Mouse (Mus musculus): ENCODE data around the gene Pga5.
A peak's percentile ranks its signal among the peaks of the same experiment; 100 is the strongest.

The Pga5 gene

DNA sequence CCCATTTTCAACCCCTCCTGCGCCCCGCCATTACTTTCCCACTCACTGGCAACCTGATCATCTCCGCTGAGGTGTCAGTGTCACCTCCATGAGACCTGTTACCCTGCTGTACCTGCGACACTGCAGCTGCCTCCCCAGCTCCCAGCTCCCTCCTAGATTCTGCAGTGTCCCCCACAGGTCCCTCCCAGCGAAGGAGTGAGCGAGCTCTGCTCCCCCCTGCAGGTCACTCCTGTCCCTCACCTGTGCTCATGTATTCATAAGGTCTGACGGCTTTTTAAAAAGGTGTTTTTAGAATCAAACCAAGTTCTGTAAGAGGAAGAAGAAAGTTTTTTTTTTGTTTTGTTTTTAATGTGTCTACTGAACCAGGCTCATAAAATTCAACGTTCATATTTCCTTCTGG is 24.3 kb upstream of the Pga5 start:
- no peak for DNase-seq (ENCODE audit: low spot score)

DNA sequence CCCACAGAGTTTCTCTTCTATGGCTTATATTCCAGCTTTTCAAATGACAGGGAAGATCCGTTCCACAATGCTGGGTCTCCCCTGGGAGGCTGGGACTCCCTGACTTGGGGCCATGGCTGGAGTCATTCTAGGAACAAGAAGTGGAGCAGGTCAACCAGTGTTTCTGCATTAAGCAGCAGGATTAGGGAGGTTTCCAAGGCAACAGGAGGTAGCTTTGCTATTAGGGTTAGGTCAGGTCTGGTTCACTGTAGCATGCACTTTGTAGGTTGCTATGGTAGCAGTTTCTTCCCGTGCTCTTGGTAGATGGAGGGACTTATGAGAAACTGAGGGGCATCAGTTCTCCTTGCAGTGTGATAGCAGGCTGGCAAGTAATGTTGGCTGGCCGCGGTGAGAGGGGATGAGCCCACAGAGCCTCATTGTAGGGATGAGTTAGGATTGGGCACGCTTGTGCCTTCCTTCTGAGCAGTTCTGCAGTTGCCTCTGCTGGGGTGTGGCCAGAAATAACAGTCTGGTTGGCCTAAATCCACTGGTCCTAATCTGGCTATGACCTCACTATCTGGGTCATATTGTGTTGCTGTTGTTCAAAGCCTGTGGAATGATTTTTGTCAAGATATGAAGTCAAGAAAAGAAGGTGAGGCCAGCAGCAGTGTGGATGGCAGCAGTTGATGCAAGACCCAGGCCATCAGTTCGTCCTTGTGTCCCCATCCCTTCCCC is 23.3 kb upstream of the Pga5 start:
- no peak for DNase-seq (ENCODE audit: low spot score)

GRCm38 (mm10) chr19:10699851-10700250 is 22.0 kb upstream of the Pga5 start:
- DNase-seq (ENCODE audit: low spot score), result no peak

DNA sequence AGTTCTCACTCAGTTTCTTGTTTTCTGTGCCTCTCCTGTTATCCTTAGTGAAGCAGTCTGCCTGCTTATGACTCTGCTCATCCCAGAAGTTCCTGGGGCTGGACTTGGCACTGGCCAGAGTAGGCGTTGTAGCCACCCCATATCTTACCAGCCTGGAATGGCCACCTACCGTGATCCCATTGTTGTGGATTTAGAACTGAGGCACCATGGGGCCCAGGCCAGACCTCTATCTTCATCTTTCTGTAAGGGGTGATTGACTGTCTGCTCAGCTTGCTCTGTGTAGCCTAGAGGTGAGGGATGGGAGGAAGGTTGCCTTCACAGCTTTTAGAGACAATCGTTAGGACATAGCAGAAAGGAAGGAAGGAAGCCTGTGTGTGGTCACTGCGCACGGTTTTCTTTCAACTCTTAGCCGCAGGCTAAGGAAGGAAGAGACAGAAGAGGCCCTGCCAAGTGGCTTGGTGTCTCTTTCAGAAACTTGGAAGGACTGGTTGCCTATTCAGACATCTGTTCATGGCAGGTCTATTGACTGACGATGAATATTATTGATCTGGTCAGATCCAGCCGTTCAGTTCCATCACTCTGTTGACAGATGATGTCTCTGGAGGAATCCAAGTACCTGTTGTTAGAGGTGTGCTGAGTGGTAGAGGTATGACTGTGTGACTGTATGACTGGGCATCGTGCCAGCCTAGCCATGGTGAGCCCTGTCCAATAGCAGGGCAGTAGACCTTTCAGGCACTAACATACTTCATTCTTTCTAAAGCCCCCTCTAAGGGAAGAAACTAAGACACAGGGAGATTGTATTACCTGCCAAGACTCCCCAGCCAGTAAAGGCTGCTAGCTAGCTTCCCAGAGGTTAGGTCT is 20.5 kb upstream of the Pga5 start:
- DNase-seq (ENCODE audit: low spot score), result no peak

DNA sequence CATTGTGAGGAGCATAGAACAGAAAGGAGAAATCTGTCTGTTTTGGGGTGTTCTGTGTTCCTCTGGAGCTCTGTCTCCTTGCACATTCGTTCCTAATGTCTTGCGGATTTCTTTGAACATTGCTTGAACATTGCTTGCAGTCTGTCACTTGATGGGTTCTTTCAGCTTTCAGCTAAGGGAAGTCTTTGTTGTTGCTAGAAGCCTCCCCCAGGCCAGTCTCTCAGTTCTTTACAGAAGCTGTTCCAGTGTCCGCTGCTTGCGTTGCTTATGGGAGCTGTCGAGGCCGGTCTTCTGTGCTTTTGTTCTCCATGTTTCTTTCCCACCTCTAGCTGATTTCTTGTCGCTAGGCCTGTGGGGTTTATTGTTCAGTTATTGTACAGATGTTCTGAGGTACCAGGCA is 17.9 kb upstream of the Pga5 start:
- DNase-seq (ENCODE audit: low spot score), result no peak

DNA sequence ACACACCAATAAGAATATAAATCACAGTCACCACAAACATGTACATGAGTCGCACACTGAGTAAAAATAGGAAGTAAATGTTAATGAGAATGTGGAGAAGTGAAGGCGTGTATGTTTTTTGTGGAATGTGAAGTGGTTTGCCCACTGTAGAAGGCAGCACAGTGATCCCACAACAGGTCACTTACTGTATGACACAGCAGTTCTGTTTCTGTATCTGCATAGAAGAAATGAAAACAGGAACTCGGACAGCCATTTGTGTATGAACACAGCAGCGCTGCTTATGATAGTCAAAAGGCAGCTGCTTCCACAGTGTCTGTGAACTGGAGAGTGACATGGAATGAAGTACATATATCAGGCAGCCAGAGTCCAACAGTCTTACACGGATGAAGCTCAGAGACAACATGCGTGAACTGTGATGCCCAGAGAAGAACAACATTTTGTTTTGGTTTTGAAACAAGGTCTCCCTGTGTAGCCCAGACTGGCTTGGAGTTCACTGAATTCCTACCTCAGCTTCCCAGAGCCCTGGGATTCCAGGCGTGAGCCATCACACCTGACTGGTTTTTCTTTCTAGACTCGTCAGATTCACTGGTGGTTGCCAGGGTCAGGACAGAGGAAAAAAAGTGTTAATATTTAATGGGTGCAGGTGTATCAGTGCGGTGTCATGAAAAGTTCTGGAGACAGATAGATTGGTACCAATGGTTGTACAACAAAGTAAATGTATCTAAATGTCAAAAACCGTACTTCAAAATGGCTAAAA is 16.2 kb upstream of the Pga5 start:
- no peak for DNase-seq (ENCODE audit: low spot score)

DNA sequence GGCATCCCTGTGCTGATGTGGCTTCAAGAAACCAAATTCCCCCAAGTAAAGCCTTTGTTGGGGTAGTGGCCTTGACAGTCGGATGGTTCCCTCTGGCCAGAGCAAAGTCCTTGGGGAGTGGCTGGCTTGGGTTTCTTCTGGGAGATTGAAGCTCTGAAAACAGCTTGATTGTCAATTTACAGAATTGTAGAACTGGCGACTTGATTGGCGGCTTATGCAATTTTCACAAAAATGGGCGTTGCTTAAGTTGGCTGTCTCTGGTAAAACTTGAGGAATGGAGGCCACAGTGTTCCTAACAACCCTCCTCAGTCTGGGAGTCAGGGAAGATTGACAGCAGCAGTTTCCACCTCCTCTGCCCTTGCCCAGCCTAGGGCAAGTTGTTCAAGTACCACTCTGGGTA is 14.5 kb upstream of the Pga5 start:
- DNase-seq (ENCODE audit: low spot score), result no peak

GRCm38 (mm10) chr19:10691660-10692059 is 13.8 kb upstream of the Pga5 start:
- no peak for DNase-seq (ENCODE audit: low spot score)

GRCm38 (mm10) chr19:10691121-10691520 is 13.2 kb upstream of the Pga5 start:
- no peak for DNase-seq (ENCODE audit: low spot score)

GRCm38 (mm10) chr19:10690336-10690735 is 12.5 kb upstream of the Pga5 start:
- no peak for DNase-seq (ENCODE audit: low spot score)

DNA sequence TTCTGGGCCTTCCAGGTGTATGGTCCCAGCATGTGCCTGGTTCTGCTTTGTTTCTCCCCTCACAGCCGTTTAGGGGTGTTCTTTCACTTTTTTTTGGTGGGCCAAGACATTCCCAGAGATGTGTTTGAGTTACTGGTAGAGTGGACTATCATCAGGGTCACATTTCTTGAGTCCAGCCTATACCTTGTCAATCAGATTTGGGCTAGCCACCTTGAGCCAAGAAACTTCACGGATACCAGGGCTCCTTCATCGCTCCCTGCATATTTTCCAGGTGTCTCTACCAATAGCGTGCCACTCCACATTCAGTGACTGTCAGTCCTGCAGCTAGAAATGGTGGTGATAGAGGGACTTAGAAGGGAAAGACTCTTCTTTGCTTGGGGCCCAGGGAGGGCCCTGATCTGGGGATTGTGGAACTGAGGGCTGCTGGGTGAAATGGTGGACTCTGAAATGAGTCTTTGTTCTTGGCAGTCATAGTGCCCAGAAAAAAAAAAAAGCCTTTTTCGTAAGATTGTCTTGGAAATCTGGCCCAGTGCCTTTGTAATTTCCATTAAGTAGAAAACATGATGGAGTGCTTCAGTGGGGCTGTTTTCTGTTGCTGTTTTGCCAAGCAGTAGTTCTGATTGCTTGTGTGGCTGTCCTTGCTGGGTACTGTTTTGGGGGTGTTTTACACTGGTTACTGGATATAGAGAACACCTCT is 11.7 kb upstream of the Pga5 start:
- no peak for DNase-seq (ENCODE audit: low spot score)

DNA sequence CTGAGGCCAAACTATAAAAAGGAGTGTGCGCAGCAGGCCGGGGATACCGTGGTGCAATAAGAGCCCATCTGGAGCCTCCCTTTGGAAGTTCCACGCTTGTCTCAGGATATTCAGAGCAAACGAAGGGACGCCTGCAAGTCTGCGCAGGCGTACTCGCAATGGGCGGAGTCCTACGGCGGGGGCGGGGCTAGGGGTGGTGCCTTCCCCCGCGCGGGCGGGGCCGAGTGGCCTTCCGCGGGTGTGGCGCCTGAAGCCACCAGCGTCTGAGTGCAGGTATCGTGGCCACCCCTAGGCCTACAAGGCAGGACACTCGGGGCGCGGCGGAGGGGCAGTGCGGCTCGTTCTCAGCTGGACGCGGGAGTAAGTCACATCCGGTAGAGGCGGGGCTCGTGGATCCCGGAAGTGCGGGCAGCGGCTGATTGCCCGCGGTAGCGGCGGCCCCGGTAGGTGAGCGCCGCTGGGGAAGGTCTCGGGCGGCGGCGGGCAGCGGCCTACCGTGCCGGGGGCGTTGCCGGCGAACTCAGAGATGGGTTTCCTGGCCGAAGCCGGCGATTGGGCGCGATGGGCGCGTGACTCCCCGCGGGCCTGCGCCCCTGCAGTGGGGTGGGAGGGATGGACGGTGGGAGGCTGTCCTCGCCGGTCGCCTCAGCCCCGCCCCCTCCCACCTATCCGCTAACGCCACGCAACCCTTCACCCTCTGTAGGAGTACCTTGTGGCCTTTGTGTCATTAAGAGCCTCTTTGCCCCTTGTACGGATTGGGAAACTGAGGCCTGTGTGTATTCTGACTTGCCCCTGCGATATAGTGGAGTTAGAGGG is 10.9 kb upstream of the Pga5 start, which contains the start of gene Vps37c:
Gene Vps37c, plus strand, starts transcription at position 199 of the 816 bp plus-strand sequence.
- DNase-seq (ENCODE audit: low spot score), result peak; percentile 96

DNA sequence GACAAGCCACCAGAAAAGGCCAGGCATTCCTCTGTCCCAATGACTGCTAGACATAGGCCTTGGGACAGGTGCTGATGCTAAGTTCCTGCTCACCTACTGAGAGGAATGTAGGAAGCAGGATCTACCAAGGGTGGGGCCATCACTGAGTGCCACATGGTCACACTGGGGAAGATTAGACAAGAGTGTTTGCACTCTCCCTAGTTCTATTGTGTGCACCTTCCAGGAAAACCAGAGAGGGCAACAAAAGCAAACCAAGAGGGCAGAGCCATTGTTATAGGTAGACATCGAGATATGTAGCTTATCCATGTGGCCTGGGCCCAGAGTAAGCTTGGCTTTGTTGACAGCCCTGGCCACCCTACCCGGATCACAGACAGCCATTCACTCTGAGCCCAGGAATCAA is 7.9 kb upstream of the Pga5 start:
- no peak for DNase-seq (ENCODE audit: low spot score)

DNA sequence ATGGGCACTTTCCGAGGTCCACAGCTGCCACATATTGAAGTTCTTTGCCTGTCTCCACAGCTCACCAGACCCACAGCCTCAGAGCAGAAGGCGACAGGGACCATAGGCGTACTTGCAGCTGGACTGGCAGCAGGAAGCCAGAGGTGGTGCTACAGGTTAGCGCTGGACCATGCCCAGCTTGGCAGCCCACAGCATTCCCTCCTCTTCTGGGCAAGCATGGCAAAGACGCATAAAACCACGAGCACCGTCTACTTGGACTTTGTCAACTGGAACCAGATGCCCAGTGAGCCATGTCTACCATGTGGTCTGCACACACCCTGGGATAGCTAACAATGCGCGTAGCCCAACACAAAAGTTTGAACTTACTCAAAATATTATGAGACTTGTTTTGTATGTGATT is 7.2 kb upstream of the Pga5 start:
- no peak for DNase-seq (ENCODE audit: low spot score)

GRCm38 (mm10) chr19:10681571-10681970 is 3.7 kb upstream of the Pga5 start:
- DNase-seq (ENCODE audit: low spot score), result no peak

DNA sequence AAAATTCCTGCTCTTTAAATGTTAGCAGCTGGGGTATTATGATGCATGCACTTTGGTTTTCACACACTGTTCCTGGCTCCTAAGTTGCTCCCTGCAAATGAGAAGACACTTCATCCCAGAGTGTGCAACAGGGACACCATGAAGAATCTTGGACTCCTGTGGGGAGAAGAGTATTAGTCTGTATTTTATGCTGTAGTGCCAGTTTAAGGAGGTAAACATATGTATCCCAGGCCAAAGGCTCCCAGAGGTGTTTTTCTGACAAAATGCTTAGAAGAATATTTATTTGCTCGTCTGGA is 849 bp upstream of the Pga5 start:
- no peak for DNase-seq (ENCODE audit: low spot score)

- DNase-seq (ENCODE audit: low spot score), result no peak
These were observed 1.2 kb downstream of the Pga5 start for GRCm38 (mm10) chr19:10676656-10677055.

GRCm38 (mm10) chr19:10673275-10673674 is 4.6 kb downstream of the Pga5 start:
- no peak for DNase-seq (ENCODE audit: low spot score)

- DNase-seq (ENCODE audit: low spot score), result no peak
These were observed 5.9 kb downstream of the Pga5 start for GRCm38 (mm10) chr19:10671854-10672417.

DNA sequence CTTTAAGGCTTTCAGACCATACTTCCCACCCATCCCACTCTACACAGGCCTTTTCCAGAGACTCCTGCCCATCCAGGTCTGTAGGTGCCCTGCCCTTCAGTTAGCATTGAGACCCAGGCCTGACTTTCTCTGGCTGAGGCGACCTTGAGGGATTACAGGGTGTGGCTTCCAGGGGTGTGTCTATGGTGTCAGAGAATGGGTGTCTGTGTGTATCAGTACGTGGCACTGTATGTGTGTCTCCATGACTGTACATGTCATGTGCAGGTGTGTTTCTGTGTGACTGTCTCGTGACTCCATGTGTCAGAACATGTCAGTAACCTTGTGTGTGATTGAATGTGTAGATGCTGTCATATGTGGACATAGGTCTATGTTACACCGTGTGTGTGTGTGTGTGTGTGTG is 6.6 kb downstream of the Pga5 start:
- no peak for DNase-seq (ENCODE audit: low spot score)

- DNase-seq (ENCODE audit: low spot score), result peak; percentile 62
These were observed 12.4 kb downstream of the Pga5 start for GRCm38 (mm10) chr19:10665499-10665898.

Data from ovary, postnatal 36 days (tissue).